Mouse (Mus musculus): ENCODE measurements at regions not wholly inside any gene's neighbourhood (a gene's known extent, or its start where the extent isn't known, plus 50 kb on each side); places are given as distances from the start of the nearest gene placed in this dataset.

- no peak overlapping the region for H3K4me3 ChIP-seq (ENCODE audit: low read length)
- H3K9ac ChIP-seq (ENCODE audit: low read depth, low read length), result no peak overlapping the region
- H3K36me3 ChIP-seq (ENCODE audit: control insufficient read depth, insufficient read depth, low read length), result no peaks in the 10 kb centered on the region
- no peaks in the 10 kb centered on the region for H3K27me3 ChIP-seq (ENCODE audit: control insufficient read depth, insufficient read depth, low read length)
- H3K9me3 ChIP-seq (ENCODE audit: control insufficient read depth, low read length), result no peaks in the 10 kb centered on the region
- no peaks in the 10 kb centered on the region for H3K4me1 ChIP-seq (ENCODE audit: control insufficient read depth, insufficient read depth, low read length)
- no peak overlapping the region for H3K4me2 ChIP-seq (replicated peaks; ENCODE audit: low read depth, low read length)
- H3K27ac ChIP-seq (ENCODE audit: low read depth, low read length), result no peak overlapping the region
- no peak for ATAC-seq (ENCODE audit: low FRiP score, low TSS enrichment)
- WGBS, result 83% methylated on average over 4 of the region's 4 CpGs
Observed at GRCm38 (mm10) chr15:31960301-31960700, 216.8 kb upstream of the Tas2r119 start.

- no peaks in the 10 kb centered on the region for H3K4me1 ChIP-seq (ENCODE audit: control insufficient read depth, insufficient read depth, low read length)
- no peak overlapping the region for H3K4me3 ChIP-seq (ENCODE audit: low read length)
- H3K9me3 ChIP-seq (ENCODE audit: control insufficient read depth, low read length), result no peaks in the 10 kb centered on the region
- no peak for ATAC-seq (ENCODE audit: low FRiP score, low TSS enrichment)
- no peak overlapping the region for H3K4me2 ChIP-seq (replicated peaks; ENCODE audit: low read depth, low read length)
- H3K36me3 ChIP-seq (ENCODE audit: control insufficient read depth, insufficient read depth, low read length), result no peaks in the 10 kb centered on the region
- no peaks in the 10 kb centered on the region for H3K27me3 ChIP-seq (ENCODE audit: control insufficient read depth, insufficient read depth, low read length)
- H3K9ac ChIP-seq (ENCODE audit: low read depth, low read length), result no peak overlapping the region
- no peak overlapping the region for H3K27ac ChIP-seq (ENCODE audit: low read depth, low read length)
- 42% methylated on average over 2 of the region's 2 CpGs for whole genome bisulfite sequencing
Observed at GRCm38 (mm10) chr15:31961963-31962362, 215.1 kb upstream of the Tas2r119 start.

- no peak overlapping the region for H3K4me3 ChIP-seq (ENCODE audit: low read length)
- no peak overlapping the region for H3K9ac ChIP-seq (ENCODE audit: low read depth, low read length)
- 97% methylated on average over 6 of the region's 6 CpGs for WGBS
- no peaks in the 10 kb centered on the region for H3K36me3 ChIP-seq (ENCODE audit: control insufficient read depth, insufficient read depth, low read length)
- H3K9me3 ChIP-seq (ENCODE audit: control insufficient read depth, low read length), result no peaks in the 10 kb centered on the region
- H3K4me1 ChIP-seq (ENCODE audit: control insufficient read depth, insufficient read depth, low read length), result no peaks in the 10 kb centered on the region
- no peak overlapping the region for H3K27ac ChIP-seq (ENCODE audit: low read depth, low read length)
- H3K4me2 ChIP-seq (replicated peaks; ENCODE audit: low read depth, low read length), result no peak overlapping the region
- no peaks in the 10 kb centered on the region for H3K27me3 ChIP-seq (ENCODE audit: control insufficient read depth, insufficient read depth, low read length)
- ATAC-seq (ENCODE audit: low FRiP score, low TSS enrichment), result no peak
Observed at GRCm38 (mm10) chr15:31964911-31965310, 212.2 kb upstream of the Tas2r119 start.

- ATAC-seq (ENCODE audit: low FRiP score, low TSS enrichment), result no peak
- Histone ChIP-seq H3K36me3 (ENCODE audit: control insufficient read depth, insufficient read depth, low read length) (no peaks in the 10 kb centered on the region), H3K9me3 (ENCODE audit: control insufficient read depth, low read length) (no peaks in the 10 kb centered on the region), H3K9ac (ENCODE audit: low read depth, low read length) (no peak overlapping the region), H3K4me1 (ENCODE audit: control insufficient read depth, insufficient read depth, low read length) (no peaks in the 10 kb centered on the region), H3K27ac (ENCODE audit: low read depth, low read length) (no peak overlapping the region), H3K27me3 (ENCODE audit: control insufficient read depth, insufficient read depth, low read length) (no peaks in the 10 kb centered on the region), H3K4me3 (ENCODE audit: low read length) (no peak overlapping the region), H3K4me2 (replicated peaks; ENCODE audit: low read depth, low read length) (no peak overlapping the region)
- 96% methylated on average over 4 of the region's 4 CpGs for WGBS
Observed at GRCm38 (mm10) chr15:31965542-31965941, 211.5 kb upstream of the Tas2r119 start.

GRCm38 (mm10) chr15:31972891-31973290 is 204.2 kb upstream of the Tas2r119 start:
- no peak overlapping the region for H3K27ac ChIP-seq (ENCODE audit: low read depth, low read length)
- H3K9ac ChIP-seq (ENCODE audit: low read depth, low read length), result no peak overlapping the region
- H3K4me3 ChIP-seq (ENCODE audit: low read length), result no peak overlapping the region
- no peaks in the 10 kb centered on the region for H3K27me3 ChIP-seq (ENCODE audit: control insufficient read depth, insufficient read depth, low read length)
- ATAC-seq (ENCODE audit: low FRiP score, low TSS enrichment), result no peak
- H3K36me3 ChIP-seq (ENCODE audit: control insufficient read depth, insufficient read depth, low read length), result no peaks in the 10 kb centered on the region
- WGBS, result 91% methylated on average over 7 of the region's 7 CpGs
- H3K4me1 ChIP-seq (ENCODE audit: control insufficient read depth, insufficient read depth, low read length), result no peaks in the 10 kb centered on the region
- no peaks in the 10 kb centered on the region for H3K9me3 ChIP-seq (ENCODE audit: control insufficient read depth, low read length)
- no peak overlapping the region for H3K4me2 ChIP-seq (replicated peaks; ENCODE audit: low read depth, low read length)

- Histone ChIP-seq H3K9me3 (ENCODE audit: control insufficient read depth, low read length) (no peaks in the 10 kb centered on the region), H3K27ac (ENCODE audit: low read depth, low read length) (no peak overlapping the region), H3K4me1 (ENCODE audit: control insufficient read depth, insufficient read depth, low read length) (no peaks in the 10 kb centered on the region), H3K4me2 (replicated peaks; ENCODE audit: low read depth, low read length) (no peak overlapping the region), H3K27me3 (ENCODE audit: control insufficient read depth, insufficient read depth, low read length) (no peaks in the 10 kb centered on the region), H3K36me3 (ENCODE audit: control insufficient read depth, insufficient read depth, low read length) (no peaks in the 10 kb centered on the region), H3K4me3 (ENCODE audit: low read length) (no peak overlapping the region), H3K9ac (ENCODE audit: low read depth, low read length) (no peak overlapping the region)
- WGBS, result 88% methylated on average over 11 of the region's 11 CpGs
- no peak for ATAC-seq (ENCODE audit: low FRiP score, low TSS enrichment)
Observed at GRCm38 (mm10) chr15:31973889-31974288, 203.2 kb upstream of the Tas2r119 start.

GRCm38 (mm10) chr15:31976461-31976860 is 200.6 kb upstream of the Tas2r119 start:
- Histone ChIP-seq H3K4me1 (ENCODE audit: control insufficient read depth, insufficient read depth, low read length) (no peaks in the 10 kb centered on the region), H3K4me3 (ENCODE audit: low read length) (no peak overlapping the region), H3K4me2 (replicated peaks; ENCODE audit: low read depth, low read length) (no peak overlapping the region), H3K9me3 (ENCODE audit: control insufficient read depth, low read length) (no peaks in the 10 kb centered on the region), H3K36me3 (ENCODE audit: control insufficient read depth, insufficient read depth, low read length) (no peaks in the 10 kb centered on the region), H3K9ac (ENCODE audit: low read depth, low read length) (no peak overlapping the region), H3K27ac (ENCODE audit: low read depth, low read length) (no peak overlapping the region), H3K27me3 (ENCODE audit: control insufficient read depth, insufficient read depth, low read length) (0 out of 2 replicates have a peak, but pooled peaks cover 4% of the 10 kb centered on the region)
- 69% methylated on average over 4 of the region's 4 CpGs for whole genome bisulfite sequencing
- ATAC-seq (ENCODE audit: low FRiP score, low TSS enrichment), result no peak

DNA sequence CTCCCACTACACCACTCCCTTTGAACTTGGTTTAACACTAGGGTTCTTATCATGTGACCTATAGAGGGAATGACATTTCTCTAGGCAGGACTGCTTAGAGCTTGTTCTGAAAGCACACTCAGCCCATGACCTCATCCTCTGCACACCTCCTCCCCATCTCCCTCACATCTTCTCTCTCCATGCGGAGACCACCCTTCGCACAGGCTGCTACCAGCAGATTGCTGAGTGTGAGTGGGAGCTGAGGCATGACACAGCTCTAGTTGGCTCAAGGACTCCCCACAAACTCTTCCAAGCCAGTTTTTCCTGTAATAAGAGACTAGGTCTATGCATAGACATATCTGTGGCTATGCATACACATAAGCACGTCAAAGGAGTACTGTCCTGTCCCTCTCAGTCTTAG is 199.5 kb upstream of the Tas2r119 start:
- 0 out of 2 replicates have a peak, but pooled peaks cover 4% of the 10 kb centered on the region for H3K27me3 ChIP-seq (ENCODE audit: control insufficient read depth, insufficient read depth, low read length)
- no peak for ATAC-seq (ENCODE audit: low FRiP score, low TSS enrichment)
- WGBS, result 91% methylated on average over 3 of the region's 3 CpGs

GRCm38 (mm10) chr15:31979961-31980360 is 197.1 kb upstream of the Tas2r119 start:
- Histone ChIP-seq H3K4me2 (replicated peaks; ENCODE audit: low read depth, low read length) (no peak overlapping the region), H3K4me1 (ENCODE audit: control insufficient read depth, insufficient read depth, low read length) (no peaks in the 10 kb centered on the region), H3K9me3 (ENCODE audit: control insufficient read depth, low read length) (no peaks in the 10 kb centered on the region), H3K9ac (ENCODE audit: low read depth, low read length) (no peak overlapping the region), H3K27me3 (ENCODE audit: control insufficient read depth, insufficient read depth, low read length) (0 out of 2 replicates have a peak, but pooled peaks cover 4% of the 10 kb centered on the region), H3K36me3 (ENCODE audit: control insufficient read depth, insufficient read depth, low read length) (no peaks in the 10 kb centered on the region), H3K27ac (ENCODE audit: low read depth, low read length) (no peak overlapping the region), H3K4me3 (ENCODE audit: low read length) (no peak overlapping the region)
- WGBS, result 14% methylated on average over 7 of the region's 7 CpGs
- ATAC-seq (ENCODE audit: low FRiP score, low TSS enrichment), result peak; percentile 24; the same call in 1 of the 2 replicates

More for the DNA sequence above, 199.5 kb upstream of the Tas2r119 start:
- no peaks in the 10 kb centered on the region for H3K9me3 ChIP-seq (ENCODE audit: control insufficient read depth, low read length)
- H3K4me3 ChIP-seq (ENCODE audit: low read length), result no peak overlapping the region
- no peak overlapping the region for H3K4me2 ChIP-seq (replicated peaks; ENCODE audit: low read depth, low read length)
- no peak overlapping the region for H3K9ac ChIP-seq (ENCODE audit: low read depth, low read length)
- no peaks in the 10 kb centered on the region for H3K4me1 ChIP-seq (ENCODE audit: control insufficient read depth, insufficient read depth, low read length)
- no peaks in the 10 kb centered on the region for H3K36me3 ChIP-seq (ENCODE audit: control insufficient read depth, insufficient read depth, low read length)
- H3K27ac ChIP-seq (ENCODE audit: low read depth, low read length), result no peak overlapping the region

Data from kidney, embryonic 14.5 days (tissue).